Mouse (Mus musculus): Measurements from ENCODE around the gene Uaca. TPM values are rescaled to one million over a fixed set of nuclear protein-coding genes. Genes with fewer than 3 reads are reported as not detected.
A peak's percentile ranks its signal among the peaks of the same experiment; 100 is the strongest.

Gene Uaca
- polyA plus RNA-seq, 1 experiment from 2014 or later, result 13.7 TPM

GRCm38 (mm10) chr9:60756258-60756657 is 38.1 kb upstream of the Uaca start:
- no peak overlapping the region for H3K27ac ChIP-seq (ENCODE audit: low read depth, low read length)
- H3K4me1 ChIP-seq (ENCODE audit: control insufficient read depth, insufficient read depth, low read length), result peaks cover 30% of the 10 kb centered on the region
- no peak for ATAC-seq (ENCODE audit: low FRiP score, low TSS enrichment)
- no peak overlapping the region for H3K4me2 ChIP-seq (replicated peaks; ENCODE audit: low read depth, low read length)
- 36% methylated on average over 6 of the region's 6 CpGs for WGBS
- no peak overlapping the region for H3K9ac ChIP-seq (ENCODE audit: low read depth, low read length)
- no peaks in the 10 kb centered on the region for H3K27me3 ChIP-seq (ENCODE audit: control insufficient read depth, insufficient read depth, low read length)
- H3K4me3 ChIP-seq (ENCODE audit: low read length), result no peak overlapping the region
- no peaks in the 10 kb centered on the region for H3K9me3 ChIP-seq (ENCODE audit: control insufficient read depth, low read length)
- no peaks in the 10 kb centered on the region for H3K36me3 ChIP-seq (ENCODE audit: control insufficient read depth, insufficient read depth, low read length)

- ATAC-seq (ENCODE audit: low FRiP score, low TSS enrichment), result no peak; the same call in 1 of the 2 replicates
- H3K4me2 ChIP-seq (replicated peaks; ENCODE audit: low read depth, low read length), result no peak overlapping the region
- peaks cover 30% of the 10 kb centered on the region for H3K4me1 ChIP-seq (ENCODE audit: control insufficient read depth, insufficient read depth, low read length)
- H3K27me3 ChIP-seq (ENCODE audit: control insufficient read depth, insufficient read depth, low read length), result no peaks in the 10 kb centered on the region
- no peaks in the 10 kb centered on the region for H3K36me3 ChIP-seq (ENCODE audit: control insufficient read depth, insufficient read depth, low read length)
- H3K9me3 ChIP-seq (ENCODE audit: control insufficient read depth, low read length), result no peaks in the 10 kb centered on the region
- no peak overlapping the region for H3K9ac ChIP-seq (ENCODE audit: low read depth, low read length)
- peak overlapping the region; percentile 82; the same call in 1 of the 2 replicates for H3K27ac ChIP-seq (ENCODE audit: low read depth, low read length)
- no peak overlapping the region for H3K4me3 ChIP-seq (ENCODE audit: low read length)
- WGBS, result 78% methylated on average over 15 of the region's 15 CpGs
Measured at GRCm38 (mm10) chr9:60756866-60757740, 37.2 kb upstream of the Uaca start.

DNA sequence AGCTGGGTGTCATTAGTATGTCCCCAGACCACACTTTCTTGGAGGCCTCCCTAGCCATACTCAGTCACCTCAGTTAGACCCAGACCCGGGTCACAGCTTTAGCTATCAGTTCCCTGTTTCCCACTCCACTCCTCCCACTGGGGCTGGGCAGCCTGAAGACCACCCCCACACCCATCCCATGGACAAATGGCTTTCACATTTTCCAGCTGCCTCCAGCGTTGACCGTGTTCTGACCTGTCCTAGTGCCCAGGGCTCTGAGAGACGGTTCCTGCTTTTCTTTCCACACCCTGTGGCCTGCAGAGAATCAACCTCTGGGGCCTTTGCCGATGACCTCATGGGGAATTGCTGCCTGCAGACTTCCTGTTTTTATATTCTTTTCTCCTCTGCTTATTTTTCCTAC is 36.5 kb upstream of the Uaca start:
- H3K27ac ChIP-seq (ENCODE audit: low read depth, low read length), result peak overlapping the region; percentile 82; the same call in 1 of the 2 replicates
- ATAC-seq (ENCODE audit: low FRiP score, low TSS enrichment), result peak; percentile 58
- no peak overlapping the region for H3K4me3 ChIP-seq (ENCODE audit: low read length)
- H3K27me3 ChIP-seq (ENCODE audit: control insufficient read depth, insufficient read depth, low read length), result no peaks in the 10 kb centered on the region
- WGBS, result 21% methylated on average over 5 of the region's 5 CpGs
- H3K9me3 ChIP-seq (ENCODE audit: control insufficient read depth, low read length), result no peaks in the 10 kb centered on the region
- peaks cover 30% of the 10 kb centered on the region for H3K4me1 ChIP-seq (ENCODE audit: control insufficient read depth, insufficient read depth, low read length)
- no peak overlapping the region for H3K9ac ChIP-seq (ENCODE audit: low read depth, low read length)
- H3K4me2 ChIP-seq (replicated peaks; ENCODE audit: low read depth, low read length), result no peak overlapping the region
- H3K36me3 ChIP-seq (ENCODE audit: control insufficient read depth, insufficient read depth, low read length), result no peaks in the 10 kb centered on the region

DNA sequence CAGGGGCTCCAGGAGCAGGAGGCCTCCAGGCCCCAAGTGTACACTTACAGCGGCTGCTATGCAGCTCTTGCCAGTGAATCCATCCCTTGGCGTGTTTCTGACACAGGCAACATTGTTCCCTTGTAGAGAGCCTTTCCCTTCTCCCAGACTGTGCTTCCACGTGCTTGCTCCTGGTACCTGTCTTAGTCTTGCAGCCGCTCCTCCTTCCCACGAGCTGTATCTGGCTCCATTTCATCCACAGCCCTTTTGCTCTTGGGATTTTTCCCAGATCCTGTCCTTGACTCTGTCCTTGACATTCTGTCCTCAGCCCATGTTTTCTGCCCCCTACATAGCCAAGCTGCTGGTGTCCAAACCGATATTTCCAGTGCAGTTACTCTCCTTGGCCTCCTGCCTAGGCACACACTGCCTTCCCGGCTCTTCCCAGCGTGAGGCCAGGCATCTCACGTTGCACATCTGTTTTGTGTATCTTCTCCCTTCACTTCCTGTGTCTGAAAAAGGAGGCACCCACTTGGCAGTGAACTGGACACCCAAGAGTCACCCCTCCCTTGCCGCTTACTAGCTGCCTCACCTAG is 34.8 kb upstream of the Uaca start:
- Histone ChIP-seq H3K9ac (ENCODE audit: low read depth, low read length) (no peak overlapping the region), H3K36me3 (ENCODE audit: control insufficient read depth, insufficient read depth, low read length) (no peaks in the 10 kb centered on the region), H3K9me3 (ENCODE audit: control insufficient read depth, low read length) (no peaks in the 10 kb centered on the region), H3K4me1 (ENCODE audit: control insufficient read depth, insufficient read depth, low read length) (peaks cover 30% of the 10 kb centered on the region), H3K27me3 (ENCODE audit: control insufficient read depth, insufficient read depth, low read length) (no peaks in the 10 kb centered on the region), H3K4me2 (replicated peaks; ENCODE audit: low read depth, low read length) (no peak overlapping the region), H3K27ac (ENCODE audit: low read depth, low read length) (no peak overlapping the region), H3K4me3 (ENCODE audit: low read length) (no peak overlapping the region)
- 53% methylated on average over 10 of the region's 10 CpGs for WGBS
- no peak for ATAC-seq (ENCODE audit: low FRiP score, low TSS enrichment)

DNA sequence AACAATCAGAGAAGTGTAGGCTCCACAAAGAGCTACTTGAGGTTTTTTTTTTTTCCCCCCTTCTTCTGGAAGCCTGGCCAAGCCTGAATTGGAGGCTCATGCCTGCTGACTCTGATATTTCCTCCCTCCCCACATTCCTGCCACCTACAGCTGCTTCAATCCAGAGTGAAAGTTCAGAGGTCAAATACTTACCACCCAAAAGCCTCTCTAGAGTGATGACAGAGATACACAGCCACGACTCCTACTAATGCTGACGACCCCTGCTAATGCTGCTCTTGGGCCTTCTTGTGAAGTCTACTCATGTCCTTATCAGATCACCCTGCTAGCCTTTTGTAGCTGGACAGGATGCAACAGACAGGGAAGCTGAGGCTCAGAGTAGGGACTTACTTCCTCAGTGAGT is 29.2 kb upstream of the Uaca start:
- Histone ChIP-seq H3K27ac (ENCODE audit: low read depth, low read length) (no peak overlapping the region), H3K9me3 (ENCODE audit: control insufficient read depth, low read length) (no peaks in the 10 kb centered on the region), H3K4me2 (replicated peaks; ENCODE audit: low read depth, low read length) (no peak overlapping the region), H3K27me3 (ENCODE audit: control insufficient read depth, insufficient read depth, low read length) (no peaks in the 10 kb centered on the region), H3K4me3 (ENCODE audit: low read length) (no peak overlapping the region), H3K9ac (ENCODE audit: low read depth, low read length) (no peak overlapping the region), H3K36me3 (ENCODE audit: control insufficient read depth, insufficient read depth, low read length) (no peaks in the 10 kb centered on the region), H3K4me1 (ENCODE audit: control insufficient read depth, insufficient read depth, low read length) (no peaks in the 10 kb centered on the region)
- 17% methylated on average over 2 of the region's 2 CpGs for WGBS
- ATAC-seq (ENCODE audit: low FRiP score, low TSS enrichment), result no peak

GRCm38 (mm10) chr9:60768393-60768792 is 25.9 kb upstream of the Uaca start:
- H3K4me2 ChIP-seq (replicated peaks; ENCODE audit: low read depth, low read length), result no peak overlapping the region
- no peaks in the 10 kb centered on the region for H3K36me3 ChIP-seq (ENCODE audit: control insufficient read depth, insufficient read depth, low read length)
- WGBS, result 73% methylated on average over 9 of the region's 9 CpGs
- no peak overlapping the region for H3K9ac ChIP-seq (ENCODE audit: low read depth, low read length)
- H3K27ac ChIP-seq (ENCODE audit: low read depth, low read length), result peak overlapping the region; percentile 27; the same call in 1 of the 2 replicates
- H3K27me3 ChIP-seq (ENCODE audit: control insufficient read depth, insufficient read depth, low read length), result no peaks in the 10 kb centered on the region
- peaks cover 8% of the 10 kb centered on the region; the same call in 1 of the 2 replicates for H3K4me1 ChIP-seq (ENCODE audit: control insufficient read depth, insufficient read depth, low read length)
- no peaks in the 10 kb centered on the region; the same call in 1 of the 2 replicates for H3K9me3 ChIP-seq (ENCODE audit: control insufficient read depth, low read length)
- ATAC-seq (ENCODE audit: low FRiP score, low TSS enrichment), result no peak
- H3K4me3 ChIP-seq (ENCODE audit: low read length), result no peak overlapping the region

GRCm38 (mm10) chr9:60769711-60770111 is 24.6 kb upstream of the Uaca start:
- Histone ChIP-seq H3K27me3 (ENCODE audit: control insufficient read depth, insufficient read depth, low read length) (no peaks in the 10 kb centered on the region), H3K36me3 (ENCODE audit: control insufficient read depth, insufficient read depth, low read length) (no peaks in the 10 kb centered on the region), H3K4me1 (ENCODE audit: control insufficient read depth, insufficient read depth, low read length) (peaks cover 8% of the 10 kb centered on the region; the same call in 1 of the 2 replicates), H3K9me3 (ENCODE audit: control insufficient read depth, low read length) (no peaks in the 10 kb centered on the region; the same call in 1 of the 2 replicates), H3K4me3 (ENCODE audit: low read length) (no peak overlapping the region), H3K9ac (ENCODE audit: low read depth, low read length) (no peak overlapping the region), H3K27ac (ENCODE audit: low read depth, low read length) (no peak overlapping the region), H3K4me2 (replicated peaks; ENCODE audit: low read depth, low read length) (no peak overlapping the region)
- WGBS, result 72% methylated on average over 6 of the region's 6 CpGs
- ATAC-seq (ENCODE audit: low FRiP score, low TSS enrichment), result no peak

DNA sequence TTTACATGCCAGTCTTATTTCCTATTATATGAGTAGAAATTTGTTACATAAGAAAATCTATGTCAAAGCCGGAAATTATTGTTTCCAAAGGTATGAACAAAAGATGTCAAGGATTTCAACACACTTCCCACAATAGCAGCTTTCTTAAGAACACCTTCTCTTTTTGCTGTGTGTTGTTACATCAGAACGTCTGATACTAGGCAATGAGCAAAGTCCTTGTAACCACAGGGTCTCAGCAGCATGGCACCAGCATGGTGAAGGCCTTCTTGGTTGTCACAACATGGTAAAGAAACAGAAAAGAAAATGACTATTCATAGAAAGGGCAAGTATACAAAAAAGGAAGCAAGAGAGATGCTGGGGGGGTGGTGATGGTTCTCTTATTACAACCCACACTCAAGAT is 20.6 kb upstream of the Uaca start:
- no peak overlapping the region for H3K4me2 ChIP-seq (replicated peaks; ENCODE audit: low read depth, low read length)
- H3K9me3 ChIP-seq (ENCODE audit: control insufficient read depth, low read length), result no peaks in the 10 kb centered on the region; the same call in 1 of the 2 replicates
- no peak overlapping the region for H3K4me3 ChIP-seq (ENCODE audit: low read length)
- H3K27me3 ChIP-seq (ENCODE audit: control insufficient read depth, insufficient read depth, low read length), result no peaks in the 10 kb centered on the region
- H3K27ac ChIP-seq (ENCODE audit: low read depth, low read length), result no peak overlapping the region
- no peaks in the 10 kb centered on the region for H3K36me3 ChIP-seq (ENCODE audit: control insufficient read depth, insufficient read depth, low read length)
- H3K4me1 ChIP-seq (ENCODE audit: control insufficient read depth, insufficient read depth, low read length), result peaks cover 8% of the 10 kb centered on the region; the same call in 1 of the 2 replicates
- ATAC-seq (ENCODE audit: low FRiP score, low TSS enrichment), result no peak
- no peak overlapping the region for H3K9ac ChIP-seq (ENCODE audit: low read depth, low read length)
- 89% methylated on average over 2 of the region's 2 CpGs for WGBS

GRCm38 (mm10) chr9:60776899-60777298 is 17.4 kb upstream of the Uaca start:
- no peaks in the 10 kb centered on the region for H3K36me3 ChIP-seq (ENCODE audit: control insufficient read depth, insufficient read depth, low read length)
- WGBS, result 84% methylated on average over 9 of the region's 9 CpGs

More at GRCm38 (mm10) chr9:60776899-60777298, 17.4 kb upstream of the Uaca start:
- H3K4me3 ChIP-seq (ENCODE audit: low read length), result no peak overlapping the region
- no peak overlapping the region for H3K4me2 ChIP-seq (replicated peaks; ENCODE audit: low read depth, low read length)
- no peaks in the 10 kb centered on the region; the same call in 1 of the 2 replicates for H3K9me3 ChIP-seq (ENCODE audit: control insufficient read depth, low read length)
- no peak for ATAC-seq (ENCODE audit: low FRiP score, low TSS enrichment)
- H3K27me3 ChIP-seq (ENCODE audit: control insufficient read depth, insufficient read depth, low read length), result no peaks in the 10 kb centered on the region
- H3K4me1 ChIP-seq (ENCODE audit: control insufficient read depth, insufficient read depth, low read length), result no peaks in the 10 kb centered on the region
- H3K27ac ChIP-seq (ENCODE audit: low read depth, low read length), result no peak overlapping the region
- no peak overlapping the region for H3K9ac ChIP-seq (ENCODE audit: low read depth, low read length)

Measured in kidney, embryonic 14.5 days (tissue).